Mouse (Mus musculus): ENCODE data around the gene Fat1. TPM values are rescaled to one million over a fixed set of nuclear protein-coding genes. Genes with fewer than 3 reads are reported as not detected.

Fat1 gene
- polyA plus RNA-seq, 1 experiment from 2014 or later, result 10.4 TPM

- Histone ChIP-seq H3K9me3 (replicated peaks; ENCODE audit: control insufficient read depth, low read length) (no peaks in the 10 kb centered on the region), H3K9ac (ENCODE audit: low read length) (no peak overlapping the region), H3K27ac (ENCODE audit: low read length) (no peak overlapping the region), H3K4me1 (ENCODE audit: control insufficient read depth, insufficient read depth, low read length) (no peaks in the 10 kb centered on the region), H3K36me3 (ENCODE audit: control insufficient read depth, insufficient read depth) (no peaks in the 10 kb centered on the region), H3K4me2 (ENCODE audit: low read depth, low read length) (no peak overlapping the region), H3K4me3 (ENCODE audit: low read length) (no peak overlapping the region), H3K27me3 (ENCODE audit: control insufficient read depth, insufficient read depth, low read length) (no peaks in the 10 kb centered on the region)
- 69% methylated on average over 3 of the region's 3 CpGs for WGBS
- ATAC-seq (replicated peaks; ENCODE audit: extremely low read depth, insufficient read depth, low FRiP score), result no peak
These were observed 158.4 kb downstream of the Fat1 start for GRCm38 (mm10) chr8:45093599-45093998.

Other genes with a start within 250 kb of the Fat1 start
- gene Mtnr1a, start 133.7 kb downstream of the Fat1 start, polyA plus RNA-seq (2015; fragmentation: Nextera tagmentation; extraction: Ambion mirVana), result not detected in 2 replicates